8 mouse cellular contexts compared by ENCODE assay signal in the genomic region with DNA sequence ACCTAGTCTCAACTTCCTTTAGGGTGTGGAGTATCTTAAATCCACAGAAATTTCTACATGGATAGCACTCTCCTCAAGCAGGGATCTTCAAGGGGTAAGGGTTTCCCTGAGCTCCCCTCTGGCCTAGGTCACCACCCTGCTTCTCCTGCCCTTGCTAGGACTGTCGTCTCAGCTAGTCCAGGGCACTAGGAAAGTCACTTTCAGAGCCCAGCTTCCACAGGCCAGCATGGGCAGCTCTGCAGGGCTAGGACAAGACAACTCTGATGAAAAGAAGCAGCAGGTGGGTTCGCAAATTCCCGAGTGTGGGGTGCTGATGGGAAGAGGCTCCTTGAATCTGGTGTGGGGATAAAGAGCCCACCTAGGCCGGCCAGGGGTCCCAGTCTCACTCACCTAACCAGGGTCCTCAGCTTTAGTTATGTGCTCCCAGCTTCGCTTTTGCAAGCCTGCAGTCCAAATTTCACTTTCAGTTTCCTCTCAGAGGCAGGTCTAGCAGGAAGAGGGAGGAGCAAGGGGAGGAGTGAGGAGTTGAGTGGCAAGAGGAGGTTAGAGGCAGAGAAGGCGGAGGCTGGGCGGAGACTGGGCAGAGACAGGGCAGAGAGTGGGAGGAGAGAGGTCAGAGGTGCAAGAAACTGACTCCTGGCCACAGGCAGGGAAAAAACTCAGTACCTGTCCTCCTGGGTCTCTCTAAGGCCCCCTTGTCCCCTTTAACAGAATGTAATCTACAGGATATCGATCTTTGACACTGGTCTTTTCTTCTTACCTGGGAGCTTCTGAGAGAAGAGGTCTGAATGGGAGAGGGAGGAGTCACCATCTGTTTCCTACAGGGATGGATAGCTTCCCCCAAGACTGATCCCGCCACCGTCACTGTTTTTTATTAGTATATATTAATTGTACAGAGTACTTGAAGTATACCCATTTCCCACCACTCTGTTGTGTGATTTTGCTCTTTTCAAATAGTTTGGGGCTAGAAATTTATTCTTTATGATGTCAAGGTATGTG. TPM values are rescaled to one million over a fixed set of nuclear protein-coding genes. Genes with fewer than 3 reads are reported as not detected.
DNase-seq lines count a peak whose midpoint lies in the region; ATAC-seq and TF ChIP-seq lines count a peak whose summit lies in the region.

TSS of gene Trim21 (minus strand) at position 488 of the 999 bp plus-strand sequence.

- H3K4me3 ChIP-seq in cerebellum, adult 2 months (replicated peaks; ENCODE audit: insufficient read depth, low read depth, low read length): peak within 1 kb of the TSS; percentile 39
- H3K4me3 ChIP-seq in forebrain, postnatal 0 days (ENCODE audit: low read depth, low read length): peak within 1 kb of the TSS; percentile 22; the same call in 1 of the 2 replicates
- H3K4me3 ChIP-seq in layer of hippocampus, adult 2 months: peak within 1 kb of the TSS; percentile 55
- peak within 1 kb of the TSS; percentile 48 for H3K4me3 ChIP-seq in lung, embryonic 14.5 days (ENCODE audit: low read depth, low read length)

- no peak for TF ChIP-seq CTCF in cerebellum, adult 2 months (IDR thresholded peaks at IDR 0.05; ENCODE audit: borderline replicate concordance, insufficient read depth, low read depth, low read length)
- TF ChIP-seq CTCF in forebrain, postnatal 0 days (IDR thresholded peaks at IDR 0.05; ENCODE audit: low read depth): no peak
- TF ChIP-seq CTCF in layer of hippocampus, adult 2 months (conservative IDR thresholded peaks at IDR 0.05): no peak
- TF ChIP-seq CTCF in lung, embryonic 14.5 days (IDR thresholded peaks at IDR 0.05; ENCODE audit: low read depth): no peak

- no peaks in the 10 kb centered on the region for H3K27me3 ChIP-seq in cerebellum, adult 2 months (ENCODE audit: control insufficient read depth, insufficient read depth, low read length)
- no peaks in the 10 kb centered on the region for H3K27me3 ChIP-seq in forebrain, postnatal 0 days (ENCODE audit: insufficient read depth, low read length)
- H3K27me3 ChIP-seq in lung, embryonic 14.5 days (ENCODE audit: insufficient read depth, low read length): no peaks in the 10 kb centered on the region

- WGBS in cerebellum, adult 2 months: 27% methylated on average over 10 of the region's 10 CpGs
- 28% methylated on average over 10 of the region's 10 CpGs for WGBS in forebrain, postnatal 0 days
- 19% methylated on average over 10 of the region's 10 CpGs for WGBS in lung, embryonic 14.5 days

- no peaks in the 10 kb centered on the region for H3K9me3 ChIP-seq in forebrain, postnatal 0 days (ENCODE audit: low read length)
- no peaks in the 10 kb centered on the region for H3K9me3 ChIP-seq in lung, embryonic 14.5 days (ENCODE audit: low read depth, low read length)

- H3K27ac ChIP-seq in cerebellum, adult 2 months (ENCODE audit: insufficient read depth, low read length): no peak within 1 kb of the TSS
- no peak within 1 kb of the TSS for H3K27ac ChIP-seq in forebrain, postnatal 0 days (ENCODE audit: low read depth, low read length)
- peak within 1 kb of the TSS; percentile 53; the same call in 1 of the 2 replicates for H3K27ac ChIP-seq in layer of hippocampus, adult 2 months
- H3K27ac ChIP-seq in lung, embryonic 14.5 days (ENCODE audit: low read depth): no peak within 1 kb of the TSS

- peak; percentile 82 for DNase-seq in MEL-GATA-1-ER (ENCODE audit: extremely low read depth, low read depth)
- peak; percentile 44 to 58 for DNase-seq in cerebellum, adult 2 months
- no peak for DNase-seq in forebrain, postnatal 0 days
- peak; percentile 84 for DNase-seq in heart, postnatal 4 days
- peak; percentile 50 to 68 for DNase-seq in layer of hippocampus, adult 2 months (ENCODE audit: low spot score in 2 of 2)
- peak; percentile 83 for DNase-seq in lung, embryonic 14.5 days
- peak; percentile 82 to 90 for DNase-seq in thymus, adult 18-20 months

- peak; percentile 84 for ATAC-seq in forebrain, postnatal 0 days
- ATAC-seq in lung, embryonic 14.5 days (ENCODE audit: insufficient read depth): peak; percentile 99
- peak; percentile 100 for ATAC-seq in neutrophil, adult 5-6 weeks (ENCODE audit: extremely low read depth, insufficient number of reproducible peaks, low FRiP score, poor library complexity, severe bottlenecking)

- no peaks in the 10 kb centered on the region; the same call in 1 of the 2 replicates for H3K4me1 ChIP-seq in cerebellum, adult 2 months (ENCODE audit: control insufficient read depth, insufficient read depth, low read length)
- H3K4me1 ChIP-seq in forebrain, postnatal 0 days (ENCODE audit: insufficient read depth): no peaks in the 10 kb centered on the region
- H3K4me1 ChIP-seq in lung, embryonic 14.5 days (ENCODE audit: insufficient read depth): no peaks in the 10 kb centered on the region

- TF ChIP-seq POLR2A in cerebellum, adult 2 months (IDR thresholded peaks at IDR 0.05; ENCODE audit: borderline replicate concordance, insufficient read depth, low read length): no peak

- H3K9ac ChIP-seq in forebrain, postnatal 0 days: 0 out of 2 replicates have a peak within 1 kb of the TSS, but pooled peaks have one; percentile 22
- H3K9ac ChIP-seq in lung, embryonic 14.5 days: peak within 1 kb of the TSS; percentile 49

- H3K4me2 ChIP-seq in forebrain, postnatal 0 days (ENCODE audit: low read depth): peak within 1 kb of the TSS; percentile 33
- H3K4me2 ChIP-seq in lung, embryonic 14.5 days: peak within 1 kb of the TSS; percentile 69

- H3K36me3 ChIP-seq in forebrain, postnatal 0 days (ENCODE audit: insufficient read depth): no peaks in the 10 kb centered on the region
- H3K36me3 ChIP-seq in lung, embryonic 14.5 days (ENCODE audit: insufficient read depth): no peaks in the 10 kb centered on the region

RNA-seq across cellular contexts. Expression of gene Trim21, which starts in this region (rescaled TPM):
- 1.8 and 2.2 TPM in 2 replicates for polyA plus RNA-seq in cerebellum, adult 2 months (2012; rRNA removed)
- total RNA-seq in forebrain, postnatal 0 days (2014; rRNA removed): 1.5 and 3.5 TPM in 2 replicates
- 0.30 and 0.38 TPM in 2 replicates for polyA plus RNA-seq in forebrain, postnatal 0 days (2015; fragmentation: Nextera tagmentation; extraction: Ambion mirVana)
- total RNA-seq in heart, postnatal 4 days (2021): 1 to 10 TPM; 4.4 to 4.9 TPM
- 1 to 10 TPM; 3.0 to 5.1 TPM for total RNA-seq in layer of hippocampus, adult 2 months (2021)
- 0.36 and 0.62 TPM in 2 replicates for polyA plus RNA-seq in lung, embryonic 14.5 days (2014; fragmentation: Nextera tagmentation; extraction: Ambion mirVana)
- 48.9 and 65.3 TPM in 2 replicates for total RNA-seq in neutrophil, adult 5-6 weeks (2017)

Comparison
In these comparisons a context has a peak if more than half of its experiments do, and no peak if none do; other contexts are left out.
1. Peak in DNase-seq, ATAC-seq, H3K4me3 ChIP-seq, H3K9ac ChIP-seq and H3K4me2 ChIP-seq in lung, embryonic 14.5 days; RNA of the gene not detected or under 1 TPM.